Mouse (Mus musculus) gastrocnemius, postnatal 4 days (tissue): ENCODE data around the gene Vmn2r25. TPM values are rescaled to one million over a fixed set of nuclear protein-coding genes. Genes with fewer than 3 reads are reported as not detected.
"Not testable (repeated sequence)": the region's sequence is repeated elsewhere in the genome, so short reads cannot be mapped to it uniquely, and the experiment has no call there.

Experiments
- DNase-seq, 2 experiments: peaks; one replicate each; pipeline ENCODE4 v3.0.0; 2021 to 2022; ENCODE audit warnings: low spot score in 2 of 2, mixed read lengths in 2 of 2
- long read RNA-seq, 2 experiments: library from polyadenylated mRNA; stranded (forward); transcript quantifications; one replicate each; pipeline ENCODE4 v2.0.0; 2021
- total RNA-seq, 2 experiments: library from RNA; stranded (reverse); gene quantifications; 2 replicates each; pipeline ENCODE4 v1.2.3; 2021

Gene Vmn2r25
- total RNA-seq = not detected
- long read RNA-seq, experiment 1 = 0 reads
- long read RNA-seq, experiment 2 = 0 reads

DNA sequence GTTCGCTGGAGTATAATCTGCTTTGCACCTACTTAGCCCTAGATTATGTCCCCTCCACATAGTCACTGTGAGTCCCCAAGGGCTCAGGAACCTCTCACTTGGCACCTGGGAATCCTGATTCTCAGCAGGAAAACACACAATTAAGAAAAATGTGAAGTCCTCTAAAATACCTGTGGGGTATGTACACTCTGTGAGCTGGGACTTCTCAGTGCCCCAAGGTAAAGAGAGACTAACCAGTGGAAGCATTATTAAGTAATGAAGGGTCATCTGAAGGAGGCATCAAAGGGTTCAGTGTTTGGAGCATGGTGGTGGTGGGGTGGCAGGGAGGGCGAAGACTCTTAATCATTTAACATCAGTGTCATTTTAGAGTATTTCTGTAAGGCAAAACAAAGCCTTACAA, at the start of gene Vmn2r25:
Gene Vmn2r25 (minus strand): TSS at position 101 of the 400 bp plus-strand sequence.
- DNase-seq = not testable (repeated sequence)

DNA sequence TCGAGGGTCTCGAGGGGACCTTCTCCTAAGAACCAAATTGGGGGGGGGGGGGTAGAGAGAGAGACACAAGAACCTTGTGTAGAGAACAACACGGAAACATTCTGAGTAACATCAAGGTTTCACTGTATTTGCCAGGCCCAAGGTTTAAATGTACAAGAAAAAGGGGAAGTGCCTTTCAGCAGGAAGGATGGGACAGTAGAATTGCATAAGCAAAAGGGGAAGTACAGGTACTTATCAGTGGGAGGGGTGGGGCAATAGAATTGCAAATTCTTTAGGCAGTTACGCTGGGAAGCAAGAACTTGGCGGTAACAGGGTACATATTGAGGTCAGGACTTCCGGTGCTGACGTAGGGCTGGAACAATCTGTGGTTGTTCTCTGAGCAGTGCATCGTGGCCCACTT, 33.3 kb downstream of the Vmn2r25 start:
- DNase-seq = no peak

DNA sequence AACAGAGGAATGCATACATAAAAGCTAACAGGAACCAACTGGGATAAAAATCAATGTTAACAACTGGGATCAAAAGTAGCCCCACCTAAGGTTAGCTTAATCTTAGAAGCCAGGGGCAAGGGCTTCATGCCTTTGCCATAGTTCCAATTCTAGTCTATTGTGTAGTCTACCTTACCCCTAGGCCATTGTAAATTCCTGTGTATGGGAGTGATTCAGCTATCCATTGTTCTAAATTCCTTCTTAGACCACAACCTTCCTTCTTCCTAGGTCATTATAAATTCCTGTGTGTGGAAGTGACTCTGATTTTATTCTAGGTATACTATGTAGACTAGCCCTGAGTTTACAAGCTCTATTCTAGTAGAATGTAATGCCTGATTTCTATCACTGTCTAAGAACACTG, 43.0 kb downstream of the Vmn2r25 start:
- DNase-seq = not testable (repeated sequence)

DNA sequence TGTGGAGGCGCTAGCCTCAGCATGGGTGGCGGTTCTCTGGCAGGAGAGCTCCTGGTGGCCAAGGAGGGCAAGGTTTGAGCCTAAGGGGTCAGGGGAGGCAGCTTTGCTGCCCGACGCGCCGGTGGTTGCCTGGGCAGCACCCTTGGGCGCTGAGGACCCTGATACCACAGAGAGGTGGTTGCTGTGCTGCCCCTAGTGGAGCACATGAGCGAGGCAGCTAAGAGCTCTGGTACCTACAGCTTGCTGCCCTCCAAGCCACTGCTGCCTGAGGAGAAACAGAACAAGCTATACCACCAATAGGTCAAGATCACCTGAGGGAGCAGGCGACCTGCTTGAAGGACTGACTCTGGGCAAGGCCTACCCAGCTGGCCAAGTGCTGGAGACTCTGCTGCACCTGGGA, 59.5 kb downstream of the Vmn2r25 start:
- no peak for DNase-seq

DNA sequence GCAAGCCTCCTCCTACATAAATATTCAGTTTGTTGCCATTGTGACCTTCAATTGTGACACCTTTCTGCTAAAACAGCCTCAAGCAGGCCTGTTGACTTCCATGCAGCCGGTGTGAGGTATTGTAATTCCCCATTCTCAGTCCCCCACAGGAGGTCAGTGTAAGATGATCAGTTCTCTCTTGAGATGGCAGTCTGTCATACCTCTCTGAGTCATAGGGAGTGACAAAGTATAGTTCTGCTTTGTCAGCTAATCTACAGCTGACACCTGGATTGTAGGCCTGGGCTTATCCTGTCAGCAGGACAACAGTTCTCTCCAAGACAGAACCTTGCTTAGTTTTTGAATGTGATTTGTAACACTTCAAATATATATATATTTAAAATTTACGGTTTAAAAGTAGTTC, 68.4 kb downstream of the Vmn2r25 start:
- DNase-seq = no peak

DNA sequence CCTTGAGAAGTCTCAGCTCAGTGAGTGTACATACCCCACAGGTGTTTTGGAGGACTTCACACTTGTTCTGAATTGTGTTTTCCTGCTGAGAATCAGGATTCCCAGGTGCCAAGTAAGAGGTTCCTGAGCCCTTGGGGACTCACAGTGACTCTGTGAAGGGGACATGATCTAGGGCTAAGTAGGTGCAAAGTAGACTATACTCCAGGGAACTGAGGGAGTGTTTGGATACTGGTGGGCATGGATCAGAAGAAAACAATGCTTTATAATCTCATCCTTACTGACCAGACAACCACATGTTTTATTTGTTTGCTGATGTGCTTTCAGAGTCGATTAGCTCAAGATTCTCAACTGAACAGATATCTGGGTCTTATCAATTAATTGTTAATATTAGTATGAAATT, 74.7 kb downstream of the Vmn2r25 start, which contains the start of gene Vmn2r24:
Gene Vmn2r24 (plus strand): TSS at position 301 of the 400 bp plus-strand sequence.
- DNase-seq = no peak

Other genes with a start within 250 kb of the Vmn2r25 start
- gene Vmn2r22, start 202.7 kb downstream of the Vmn2r25 start, total RNA-seq = not detected
- gene Vmn2r23, start 150.8 kb downstream of the Vmn2r25 start, total RNA-seq = not detected
- not detected for gene Vmn2r24, start 74.6 kb downstream of the Vmn2r25 start, total RNA-seq
- under 1 TPM in 1 of 2 experiments, not detected in 1; 0.03 TPM for gene Vmn2r26, start 171.1 kb upstream of the Vmn2r25 start, total RNA-seq